Mouse (Mus musculus): ENCODE results near the gene Grb10. TPM values are rescaled to one million over a fixed set of nuclear protein-coding genes. Genes with fewer than 3 reads are reported as not detected.

Gene Grb10
- polyA plus RNA-seq, 1 experiment from 2014 or later: not detected

GRCm38 (mm10) chr11:11881026-11881782 is 157.3 kb downstream of the Grb10 start:
- Histone ChIP-seq H3K27ac (no peak overlapping the region), H3K79me2 (ENCODE audit: inconsistent target) (no peaks in the 10 kb centered on the region), H3K4me3 (ENCODE audit: inconsistent target) (no peak overlapping the region), H3K36me3 (ENCODE audit: inconsistent target) (no peaks in the 10 kb centered on the region)
- WGBS (ENCODE audit: missing documents): 96% methylated on average over 13 of the region's 13 CpGs

Other genes with a start within 250 kb of the Grb10 start
- gene Fignl1, start 229.7 kb downstream of the Grb10 start, polyA plus RNA-seq (2018): 1.3 to 21.2 TPM (median 4.0 TPM) in 3 replicates
- gene Ddc, start 140.5 kb downstream of the Grb10 start, polyA plus RNA-seq (2018): not detected in 3 replicates

All from macrophage (primary cell).